Mouse (Mus musculus): Measurements from ENCODE around the gene Col18a1. TPM values are rescaled to one million over a fixed set of nuclear protein-coding genes. Genes with fewer than 3 reads are reported as not detected.

The Col18a1 gene
- polyA plus RNA-seq, 1 experiment from 2014 or later = 40.4 TPM

DNA sequence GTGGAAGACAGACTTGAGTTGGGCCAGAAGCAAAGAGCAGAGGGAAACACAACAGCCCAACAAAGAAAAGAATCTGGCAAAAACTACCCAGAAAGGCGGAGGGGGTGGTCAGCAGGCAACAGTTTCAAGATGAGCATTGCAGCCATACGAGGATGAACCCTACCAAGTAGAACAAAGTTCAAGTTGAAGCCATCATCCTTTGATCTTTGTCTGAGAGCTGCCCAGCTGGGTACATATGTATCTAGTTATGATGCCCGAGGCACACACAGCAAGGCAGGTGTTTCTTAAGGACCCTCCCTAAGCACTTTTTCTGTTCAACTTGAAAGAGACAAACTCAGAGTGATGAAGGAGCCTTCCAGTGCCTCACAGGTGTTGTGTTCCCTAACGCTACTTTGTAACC, 66.6 kb downstream of the Col18a1 start:
- no peaks in the 10 kb centered on the region for H3K4me1 ChIP-seq (replicated peaks; ENCODE audit: control insufficient read depth, insufficient read depth, low read length)
- no peaks in the 10 kb centered on the region for H3K9me3 ChIP-seq (ENCODE audit: control insufficient read depth, low read length)
- no peak overlapping the region for H3K4me2 ChIP-seq (replicated peaks; ENCODE audit: low read depth, low read length)
- H3K27me3 ChIP-seq (ENCODE audit: control insufficient read depth, insufficient read depth, low read length) = no peaks in the 10 kb centered on the region
- DNase-seq (ENCODE audit: low spot score) = no peak
- 83% methylated on average over 4 of the region's 4 CpGs for WGBS
- H3K36me3 ChIP-seq (ENCODE audit: control insufficient read depth, insufficient read depth, low read length) = no peaks in the 10 kb centered on the region
- H3K4me3 ChIP-seq (ENCODE audit: low read depth, low read length) = no peak overlapping the region
- no peak overlapping the region for H3K27ac ChIP-seq (ENCODE audit: low read depth, low read length)
- no peak overlapping the region for H3K9ac ChIP-seq (ENCODE audit: low read depth, low read length)
- no peak for ATAC-seq (ENCODE audit: low FRiP score)

DNA sequence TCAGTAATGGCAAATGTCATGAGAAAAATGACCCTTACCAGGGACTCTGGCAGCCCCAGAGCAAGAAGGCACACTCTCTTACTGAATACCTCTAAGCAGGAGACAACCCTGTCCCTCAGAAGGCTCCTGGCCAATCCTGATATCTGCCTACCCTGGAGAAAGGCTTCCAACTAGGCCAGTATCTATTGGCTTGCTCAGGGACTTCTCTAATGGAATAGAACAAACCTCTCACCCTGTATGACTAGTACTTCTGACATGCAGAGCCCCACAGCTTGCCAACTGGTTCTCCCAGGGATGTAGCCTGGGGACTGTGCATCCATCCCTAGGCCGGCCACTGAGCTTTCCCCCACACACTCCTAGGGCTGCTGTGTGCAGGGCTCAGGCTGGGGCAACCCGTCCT, 67.7 kb downstream of the Col18a1 start:
- H3K9ac ChIP-seq (ENCODE audit: low read depth, low read length) = no peak overlapping the region
- H3K9me3 ChIP-seq (ENCODE audit: control insufficient read depth, low read length) = no peaks in the 10 kb centered on the region
- H3K36me3 ChIP-seq (ENCODE audit: control insufficient read depth, insufficient read depth, low read length) = no peaks in the 10 kb centered on the region
- H3K4me2 ChIP-seq (replicated peaks; ENCODE audit: low read depth, low read length) = no peak overlapping the region
- WGBS = 86% methylated on average over 2 of the region's 2 CpGs
- DNase-seq (ENCODE audit: low spot score) (no peak), ATAC-seq (ENCODE audit: low FRiP score) (no peak)
- no peak overlapping the region for H3K27ac ChIP-seq (ENCODE audit: low read depth, low read length)
- no peaks in the 10 kb centered on the region for H3K27me3 ChIP-seq (ENCODE audit: control insufficient read depth, insufficient read depth, low read length)
- no peak overlapping the region for H3K4me3 ChIP-seq (ENCODE audit: low read depth, low read length)
- no peaks in the 10 kb centered on the region for H3K4me1 ChIP-seq (replicated peaks; ENCODE audit: control insufficient read depth, insufficient read depth, low read length)

GRCm38 (mm10) chr10:77097890-77098200, 68.5 kb downstream of the Col18a1 start:
- WGBS = 92% methylated on average over 4 of the region's 4 CpGs
- ATAC-seq (ENCODE audit: low FRiP score) = no peak
- no peak overlapping the region for H3K27ac ChIP-seq (ENCODE audit: low read depth, low read length)

GRCm38 (mm10) chr10:77097006-77097889, 69.1 kb downstream of the Col18a1 start:
- H3K36me3 ChIP-seq (ENCODE audit: control insufficient read depth, insufficient read depth, low read length) = no peaks in the 10 kb centered on the region
- no peak overlapping the region for H3K4me2 ChIP-seq (replicated peaks; ENCODE audit: low read depth, low read length)
- 64% methylated on average over 12 of the region's 12 CpGs for WGBS
- no peaks in the 10 kb centered on the region for H3K9me3 ChIP-seq (ENCODE audit: control insufficient read depth, low read length)
- no peaks in the 10 kb centered on the region for H3K4me1 ChIP-seq (replicated peaks; ENCODE audit: control insufficient read depth, insufficient read depth, low read length)
- no peak overlapping the region for H3K4me3 ChIP-seq (ENCODE audit: low read depth, low read length)
- H3K27ac ChIP-seq (ENCODE audit: low read depth, low read length) = no peak overlapping the region
- DNase-seq (ENCODE audit: low spot score) = no peak
- H3K27me3 ChIP-seq (ENCODE audit: control insufficient read depth, insufficient read depth, low read length) = no peaks in the 10 kb centered on the region
- no peak overlapping the region for H3K9ac ChIP-seq (ENCODE audit: low read depth, low read length)
- ATAC-seq (ENCODE audit: low FRiP score) = no peak

More at GRCm38 (mm10) chr10:77097890-77098200, 68.5 kb downstream of the Col18a1 start:
- no peaks in the 10 kb centered on the region for H3K9me3 ChIP-seq (ENCODE audit: control insufficient read depth, low read length)
- H3K27me3 ChIP-seq (ENCODE audit: control insufficient read depth, insufficient read depth, low read length) = no peaks in the 10 kb centered on the region
- DNase-seq (ENCODE audit: low spot score) = no peak
- no peak overlapping the region for H3K4me3 ChIP-seq (ENCODE audit: low read depth, low read length)
- H3K9ac ChIP-seq (ENCODE audit: low read depth, low read length) = no peak overlapping the region
- no peaks in the 10 kb centered on the region for H3K36me3 ChIP-seq (ENCODE audit: control insufficient read depth, insufficient read depth, low read length)
- no peak overlapping the region for H3K4me2 ChIP-seq (replicated peaks; ENCODE audit: low read depth, low read length)
- H3K4me1 ChIP-seq (replicated peaks; ENCODE audit: control insufficient read depth, insufficient read depth, low read length) = no peaks in the 10 kb centered on the region

GRCm38 (mm10) chr10:77095666-77096065, 70.7 kb downstream of the Col18a1 start:
- Histone ChIP-seq H3K9ac (ENCODE audit: low read depth, low read length) (no peak overlapping the region), H3K9me3 (ENCODE audit: control insufficient read depth, low read length) (no peaks in the 10 kb centered on the region), H3K4me3 (ENCODE audit: low read depth, low read length) (no peak overlapping the region), H3K27me3 (ENCODE audit: control insufficient read depth, insufficient read depth, low read length) (no peaks in the 10 kb centered on the region), H3K27ac (ENCODE audit: low read depth, low read length) (no peak overlapping the region), H3K36me3 (ENCODE audit: control insufficient read depth, insufficient read depth, low read length) (no peaks in the 10 kb centered on the region), H3K4me2 (replicated peaks; ENCODE audit: low read depth, low read length) (no peak overlapping the region), H3K4me1 (replicated peaks; ENCODE audit: control insufficient read depth, insufficient read depth, low read length) (no peaks in the 10 kb centered on the region)
- DNase-seq (ENCODE audit: low spot score) (no peak), ATAC-seq (ENCODE audit: low FRiP score) (no peak)
- 87% methylated on average over 3 of the region's 3 CpGs for WGBS

- H3K4me2 ChIP-seq (replicated peaks; ENCODE audit: low read depth, low read length) = no peak overlapping the region
- H3K9me3 ChIP-seq (ENCODE audit: control insufficient read depth, low read length) = no peaks in the 10 kb centered on the region
- H3K36me3 ChIP-seq (ENCODE audit: control insufficient read depth, insufficient read depth, low read length) = no peaks in the 10 kb centered on the region
- no peak for ATAC-seq (ENCODE audit: low FRiP score)
- no peak overlapping the region for H3K9ac ChIP-seq (ENCODE audit: low read depth, low read length)
- peaks cover 3% of the 10 kb centered on the region; the same call in 1 of the 2 replicates for H3K4me1 ChIP-seq (replicated peaks; ENCODE audit: control insufficient read depth, insufficient read depth, low read length)
- H3K4me3 ChIP-seq (ENCODE audit: low read depth, low read length) = no peak overlapping the region
- no peak for DNase-seq (ENCODE audit: low spot score)
- no peaks in the 10 kb centered on the region for H3K27me3 ChIP-seq (ENCODE audit: control insufficient read depth, insufficient read depth, low read length)
- H3K27ac ChIP-seq (ENCODE audit: low read depth, low read length) = no peak overlapping the region
Observed at GRCm38 (mm10) chr10:77093817-77094216, 72.5 kb downstream of the Col18a1 start.

GRCm38 (mm10) chr10:77091538-77092097, 74.7 kb downstream of the Col18a1 start:
- Histone ChIP-seq H3K4me2 (replicated peaks; ENCODE audit: low read depth, low read length) (no peak overlapping the region), H3K4me1 (replicated peaks; ENCODE audit: control insufficient read depth, insufficient read depth, low read length) (peaks cover 3% of the 10 kb centered on the region; the same call in 1 of the 2 replicates), H3K27ac (ENCODE audit: low read depth, low read length) (no peak overlapping the region), H3K9ac (ENCODE audit: low read depth, low read length) (no peak overlapping the region), H3K9me3 (ENCODE audit: control insufficient read depth, low read length) (no peaks in the 10 kb centered on the region), H3K4me3 (ENCODE audit: low read depth, low read length) (no peak overlapping the region), H3K36me3 (ENCODE audit: control insufficient read depth, insufficient read depth, low read length) (no peaks in the 10 kb centered on the region), H3K27me3 (ENCODE audit: control insufficient read depth, insufficient read depth, low read length) (no peaks in the 10 kb centered on the region)
- 94% methylated on average over 4 of the region's 4 CpGs for WGBS
- no peak for ATAC-seq (ENCODE audit: low FRiP score)
- no peak for DNase-seq (ENCODE audit: low spot score)

DNA sequence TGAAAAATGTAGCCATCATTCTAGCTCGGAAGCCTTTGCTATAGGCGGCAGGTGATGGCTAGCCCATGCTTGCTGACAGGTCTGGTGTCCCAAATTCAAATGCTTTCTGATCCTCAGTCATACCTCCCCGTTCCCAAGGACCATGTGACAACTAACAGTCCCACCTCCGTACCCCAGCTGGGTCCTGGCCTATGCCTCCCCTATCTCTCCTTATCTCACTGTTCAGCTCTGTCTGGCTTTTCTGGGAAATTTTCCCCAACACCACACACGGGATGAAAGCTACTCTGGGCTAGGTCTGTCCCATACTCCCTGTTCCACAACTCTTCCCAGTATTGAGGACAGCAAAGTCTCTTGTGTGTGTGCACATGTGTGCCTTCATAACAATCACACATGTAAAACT, 76.3 kb downstream of the Col18a1 start:
- H3K4me3 ChIP-seq (ENCODE audit: low read depth, low read length) = no peak overlapping the region
- H3K27ac ChIP-seq (ENCODE audit: low read depth, low read length) = no peak overlapping the region
- DNase-seq (ENCODE audit: low spot score) (no peak), ATAC-seq (ENCODE audit: low FRiP score) (no peak)
- H3K9ac ChIP-seq (ENCODE audit: low read depth, low read length) = no peak overlapping the region
- H3K27me3 ChIP-seq (ENCODE audit: control insufficient read depth, insufficient read depth, low read length) = no peaks in the 10 kb centered on the region
- WGBS = 86% methylated on average over 5 of the region's 5 CpGs
- no peaks in the 10 kb centered on the region for H3K9me3 ChIP-seq (ENCODE audit: control insufficient read depth, low read length)
- peaks cover 3% of the 10 kb centered on the region; the same call in 1 of the 2 replicates for H3K4me1 ChIP-seq (replicated peaks; ENCODE audit: control insufficient read depth, insufficient read depth, low read length)
- H3K36me3 ChIP-seq (ENCODE audit: control insufficient read depth, insufficient read depth, low read length) = no peaks in the 10 kb centered on the region
- no peak overlapping the region for H3K4me2 ChIP-seq (replicated peaks; ENCODE audit: low read depth, low read length)

DNA sequence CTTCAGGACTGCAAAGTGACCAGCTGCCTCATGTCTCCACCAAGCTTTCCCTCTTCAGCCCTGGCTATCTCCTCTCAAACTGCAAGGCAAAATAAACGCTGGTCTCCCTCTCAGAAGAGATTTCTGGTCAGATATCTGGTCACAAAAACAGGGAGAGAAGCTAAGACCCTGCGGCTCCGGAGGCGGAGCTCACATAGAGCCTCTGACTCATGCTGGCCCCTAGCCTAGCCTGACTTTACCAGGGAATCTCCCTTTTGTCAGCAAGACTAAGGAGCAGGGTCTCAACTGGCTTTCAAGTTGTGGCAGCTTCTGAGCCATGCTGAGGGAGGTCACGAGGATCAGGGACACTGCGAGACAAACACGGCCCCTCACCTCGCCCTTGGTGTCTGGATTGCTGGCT, 77.0 kb downstream of the Col18a1 start:
- H3K4me1 ChIP-seq (replicated peaks; ENCODE audit: control insufficient read depth, insufficient read depth, low read length) = peaks cover 3% of the 10 kb centered on the region; the same call in 1 of the 2 replicates
- DNase-seq (ENCODE audit: low spot score) (peak; percentile 26), ATAC-seq (ENCODE audit: low FRiP score) (no peak)
- H3K4me3 ChIP-seq (ENCODE audit: low read depth, low read length) = no peak overlapping the region
- WGBS = 52% methylated on average over 8 of the region's 8 CpGs
- H3K4me2 ChIP-seq (replicated peaks; ENCODE audit: low read depth, low read length) = no peak overlapping the region
- H3K36me3 ChIP-seq (ENCODE audit: control insufficient read depth, insufficient read depth, low read length) = no peaks in the 10 kb centered on the region
- no peaks in the 10 kb centered on the region for H3K27me3 ChIP-seq (ENCODE audit: control insufficient read depth, insufficient read depth, low read length)
- no peaks in the 10 kb centered on the region for H3K9me3 ChIP-seq (ENCODE audit: control insufficient read depth, low read length)
- no peak overlapping the region for H3K27ac ChIP-seq (ENCODE audit: low read depth, low read length)
- H3K9ac ChIP-seq (ENCODE audit: low read depth, low read length) = no peak overlapping the region

All from hindbrain, embryonic 11.5 days (tissue).